Mouse (Mus musculus) CH12.LX (cell line): ENCODE results near the gene Tmx2. TPM values are rescaled to one million over a fixed set of nuclear protein-coding genes. Genes with fewer than 3 reads are reported as not detected.

Experiments
- DNase-seq: peaks from one replicate; pipeline ENCODE4 v3.0.0-alpha.2; 2013; ENCODE audit errors: extremely low read depth
- H3K27ac ChIP-seq: 2 replicates; pipeline ENCODE4 v1.5.1; 2012; ENCODE audit warnings: low read depth, mild to moderate bottlenecking, control low read depth, moderate library complexity; ENCODE audit not compliant: insufficient read depth
- H3K27me3 ChIP-seq: replicated peaks from 2 replicates; pipeline ENCODE3; 2012; ENCODE audit warnings: inconsistent platforms
- H3K36me3 ChIP-seq, 2 experiments: replicated peaks in 1 of 2; 2 replicates each; pipeline versions ENCODE3 to v1.6.1; 2012; ENCODE audit warnings: inconsistent platforms in 1 of 2, low read length in 1 of 2, mild to moderate bottlenecking in 1 of 2, mixed read lengths in 1 of 2, moderate library complexity in 1 of 2; ENCODE audit not compliant: control insufficient read depth in 1 of 2, insufficient read depth in 1 of 2
- H3K4me1 ChIP-seq, 2 experiments: 2 replicates each; pipeline ENCODE4 v1.6.1; 2012; ENCODE audit warnings: inconsistent platforms in 1 of 2, moderate library complexity in 1 of 2; ENCODE audit not compliant: insufficient read depth in 2 of 2, control insufficient read depth in 1 of 2
- H3K4me2 ChIP-seq: 2 replicates; pipeline ENCODE4 v1.6.1; 2012; ENCODE audit warnings: low read depth, mild to moderate bottlenecking, control low read depth; ENCODE audit not compliant: poor library complexity, insufficient read depth, severe bottlenecking
- H3K4me3 ChIP-seq, 3 experiments: fragments of 150-350 bp in 1 of 3; sonication (generic) in 1 of 3; replicated peaks in 1 of 3; 2 replicates each; pipeline versions ENCODE3 to v1.5.1; 2011 to 2012; ENCODE audit warnings: low read depth in 2 of 3, low read length in 2 of 3, mild to moderate bottlenecking in 2 of 3, moderate library complexity in 2 of 3, control low read depth in 1 of 3, improper control_type of control experiment in 1 of 3, inconsistent platforms in 1 of 3, mixed read lengths in 1 of 3; ENCODE audit not compliant: poor library complexity in 1 of 3
- H3K79me2 ChIP-seq: replicated peaks from 2 replicates; pipeline ENCODE4 v1.6.1; 2012; ENCODE audit warnings: mild to moderate bottlenecking, moderate library complexity; ENCODE audit not compliant: control insufficient read depth, poor library complexity, insufficient read depth, severe bottlenecking; ENCODE audit errors: extremely low read depth
- H3K9ac ChIP-seq: 2 replicates; pipeline ENCODE4 v1.6.1; 2012; ENCODE audit warnings: low read depth, mild to moderate bottlenecking, control low read depth, moderate library complexity; ENCODE audit not compliant: insufficient read depth
- H3K9me3 ChIP-seq: replicated peaks from 2 replicates; pipeline ENCODE3; 2012; ENCODE audit warnings: low read length, inconsistent platforms, mixed read lengths
- BHLHE40 ChIP-seq: IDR thresholded peaks from 2 replicates; pipeline ENCODE4 v1.6.1; 2011; ENCODE audit warnings: mild to moderate bottlenecking, low read depth, low read length, improper control_type of control experiment
- CHD1 ChIP-seq: IDR thresholded peaks from 2 replicates; pipeline ENCODE4 v1.6.1; 2012; ENCODE audit warnings: low read depth, low read length, improper control_type of control experiment, inconsistent platforms
- CHD2 ChIP-seq: IDR thresholded peaks from 2 replicates; pipeline ENCODE4 v1.6.1; 2011; ENCODE audit warnings: low read length, improper control_type of control experiment
- CTCF ChIP-seq, 2 experiments: IDR thresholded peaks in 1 of 2; conservative IDR thresholded peaks in 1 of 2; 2 replicates each; pipeline ENCODE4 v1.5.1; 2011 to 2012; ENCODE audit warnings: low read depth in 2 of 2, low read length in 2 of 2, improper control_type of control experiment in 1 of 2, inconsistent platforms in 1 of 2, mild to moderate bottlenecking in 1 of 2, moderate library complexity in 1 of 2
- E2F4 ChIP-seq: IDR thresholded peaks from 2 replicates; pipeline ENCODE4 v1.6.1; 2011; ENCODE audit warnings: low read depth, low read length, improper control_type of control experiment; ENCODE audit not compliant: insufficient replicate concordance
- ELF1 ChIP-seq: IDR thresholded peaks from 2 replicates; pipeline ENCODE4 v1.6.1; 2014; ENCODE audit warnings: low read depth, mild to moderate bottlenecking, inconsistent platforms, low read length, improper control_type of control experiment
- EP300 ChIP-seq: IDR thresholded peaks from 2 replicates; pipeline ENCODE4 v1.6.1; 2011; ENCODE audit warnings: low read length, improper control_type of control experiment
- ETS1 ChIP-seq: conservative IDR thresholded peaks from 2 replicates; pipeline ENCODE4 v1.6.1; 2012; ENCODE audit warnings: low read depth, mild to moderate bottlenecking, inconsistent platforms, low read length, improper control_type of control experiment, moderate library complexity
- GABPA ChIP-seq: IDR thresholded peaks from 2 replicates; pipeline ENCODE4 v1.6.1; 2012; ENCODE audit warnings: low read depth, low read length, improper control_type of control experiment, inconsistent platforms; ENCODE audit not compliant: insufficient replicate concordance
- HCFC1 ChIP-seq: IDR thresholded peaks from 2 replicates; pipeline ENCODE4 v1.6.1; 2012; ENCODE audit warnings: low read depth, mild to moderate bottlenecking, inconsistent platforms, low read length, improper control_type of control experiment
- IRF4 ChIP-seq: IDR thresholded peaks from 2 replicates; pipeline ENCODE4 v1.6.1; 2014; ENCODE audit warnings: low read depth, mild to moderate bottlenecking, inconsistent platforms, low read length, improper control_type of control experiment
- JUN ChIP-seq: IDR thresholded peaks from 2 replicates; pipeline ENCODE4 v1.6.1; 2011; ENCODE audit warnings: low read depth, mild to moderate bottlenecking, low read length, improper control_type of control experiment, moderate library complexity; ENCODE audit not compliant: insufficient read depth
- JUND ChIP-seq: conservative IDR thresholded peaks from 2 replicates; pipeline ENCODE4 v1.6.1; 2011; ENCODE audit warnings: low read depth, low read length, improper control_type of control experiment
- KAT2A ChIP-seq: IDR thresholded peaks from 2 replicates; pipeline ENCODE4 v1.6.1; 2012; ENCODE audit warnings: low read length, improper control_type of control experiment, inconsistent platforms; ENCODE audit not compliant: insufficient replicate concordance
- MAFK ChIP-seq: IDR thresholded peaks from 2 replicates; pipeline ENCODE4 v1.6.1; 2011; ENCODE audit warnings: low read length, improper control_type of control experiment; ENCODE audit not compliant: insufficient replicate concordance
- MAX ChIP-seq: IDR thresholded peaks from 2 replicates; pipeline ENCODE4 v1.6.1; 2011; ENCODE audit warnings: low read length, improper control_type of control experiment
- MAZ ChIP-seq: IDR thresholded peaks from 2 replicates; pipeline ENCODE4 v1.6.1; 2012; ENCODE audit warnings: low read depth, mild to moderate bottlenecking, inconsistent platforms, low read length, improper control_type of control experiment, moderate library complexity
- MEF2A ChIP-seq: IDR thresholded peaks from 2 replicates; pipeline ENCODE4 v1.6.1; 2014; ENCODE audit warnings: low read depth, mild to moderate bottlenecking, inconsistent platforms, low read length, improper control_type of control experiment, borderline replicate concordance
- MXI1 ChIP-seq: IDR thresholded peaks from 2 replicates; pipeline ENCODE4 v1.6.1; 2011; ENCODE audit warnings: mild to moderate bottlenecking, low read depth, low read length, improper control_type of control experiment
- MYC ChIP-seq: IDR thresholded peaks from 2 replicates; pipeline ENCODE4 v1.6.1; 2011; ENCODE audit warnings: low read depth, mild to moderate bottlenecking, improper control_type of control experiment, low read length
- NELFE ChIP-seq: IDR thresholded peaks from 2 replicates; pipeline ENCODE4 v1.6.1; 2011; ENCODE audit warnings: low read depth, low read length, improper control_type of control experiment
- NRF1 ChIP-seq: IDR thresholded peaks from 2 replicates; pipeline ENCODE4 v1.6.1; 2014; ENCODE audit warnings: low read depth, mild to moderate bottlenecking, inconsistent platforms, low read length, improper control_type of control experiment, moderate library complexity
- PAX5 ChIP-seq: IDR thresholded peaks from 2 replicates; pipeline ENCODE4 v1.6.1; 2012; ENCODE audit warnings: low read length, inconsistent platforms, mixed read lengths
- POLR2A ChIP-seq: IDR thresholded peaks from 2 replicates; pipeline ENCODE4 v1.6.1; 2011; ENCODE audit warnings: low read depth, mild to moderate bottlenecking, improper control_type of control experiment, low read length
- POLR2AphosphoS2 ChIP-seq: IDR thresholded peaks from 2 replicates; pipeline ENCODE4 v1.6.1; 2011; ENCODE audit warnings: low read depth, low read length, improper control_type of control experiment
- RAD21 ChIP-seq: IDR thresholded peaks from 2 replicates; pipeline ENCODE4 v1.6.1; 2011; ENCODE audit warnings: low read depth, mild to moderate bottlenecking, low read length, improper control_type of control experiment, moderate library complexity
- RCOR1 ChIP-seq: conservative IDR thresholded peaks from 2 replicates; pipeline ENCODE4 v1.6.1; 2012; ENCODE audit warnings: low read depth, mild to moderate bottlenecking, inconsistent platforms, low read length, improper control_type of control experiment
- SIN3A ChIP-seq: IDR thresholded peaks from 2 replicates; pipeline ENCODE4 v1.6.1; 2012; ENCODE audit warnings: low read length, improper control_type of control experiment, inconsistent platforms
- SMC3 ChIP-seq: IDR thresholded peaks from 2 replicates; pipeline ENCODE4 v1.6.1; 2011; ENCODE audit warnings: low read depth, low read length, improper control_type of control experiment
- TBP ChIP-seq: conservative IDR thresholded peaks from 2 replicates; pipeline ENCODE4 v1.6.1; 2011; ENCODE audit warnings: low read depth, low read length, improper control_type of control experiment
- TCF12 ChIP-seq: IDR thresholded peaks from 2 replicates; pipeline ENCODE4 v1.6.1; 2014; ENCODE audit warnings: low read depth, mild to moderate bottlenecking, inconsistent platforms, low read length, improper control_type of control experiment
- USF1 ChIP-seq: IDR thresholded peaks from 2 replicates; pipeline ENCODE4 v1.6.1; 2014; ENCODE audit warnings: low read depth, mild to moderate bottlenecking, inconsistent platforms, low read length, improper control_type of control experiment
- USF2 ChIP-seq: conservative IDR thresholded peaks from 2 replicates; pipeline ENCODE4 v1.6.1; 2011; ENCODE audit warnings: low read depth, low read length, improper control_type of control experiment
- ZC3H11A ChIP-seq: IDR thresholded peaks from 2 replicates; pipeline ENCODE4 v1.6.1; 2012; ENCODE audit warnings: low read depth, mild to moderate bottlenecking, inconsistent platforms, low read length, improper control_type of control experiment
- ZKSCAN1 ChIP-seq: IDR thresholded peaks from 2 replicates; pipeline ENCODE4 v1.6.1; 2012; ENCODE audit warnings: low read depth, inconsistent platforms, low read length, improper control_type of control experiment, borderline replicate concordance
- ZMIZ1 ChIP-seq: IDR thresholded peaks from 2 replicates; pipeline ENCODE4 v1.6.1; 2012; ENCODE audit warnings: low read depth, mild to moderate bottlenecking, inconsistent platforms, low read length, improper control_type of control experiment
- ZNF384 ChIP-seq: IDR thresholded peaks from 2 replicates; pipeline ENCODE4 v1.6.1; 2012; ENCODE audit warnings: low read depth, low read length, improper control_type of control experiment, inconsistent platforms
- dilution Hi-C: fragments of 300-500 bp; cut with MboI; formaldehyde crosslinking; loops from 2 replicates; pipeline ENCODE4 v1.14.3; 2020; ENCODE audit warnings: low sequenced_read_pairs; ENCODE audit not compliant: extremely low pct_unique_long_range_greater_than_20kb, extremely low pct_ligation_motif_present
- in situ Hi-C: fragments of 300-500 bp; cut with MboI; formaldehyde crosslinking; loops from 3 replicates; pipeline ENCODE4 v1.14.3; 2019; ENCODE audit warnings: low sequenced_read_pairs, low pct_ligation_motif_present, low pct_unique_long_range_greater_than_20kb, mixed read lengths
- polyA plus RNA-seq: library from polyadenylated mRNA; unstranded; fragments of >175 nt; gene quantifications from 2 replicates; pipeline ENCODE4 v1.2.1, GENCODE M21; 2012; ENCODE audit warnings: low read depth; ENCODE audit not compliant: insufficient read length
- total RNA-seq, 2 experiments: library from RNA; depleted of rRNA; stranded (reverse); fragments of 300-350 nt in 1 of 2; fragments of >200 nt in 1 of 2; gene quantifications; 2 replicates each; pipeline ENCODE4 v1.2.3; 2012 to 2014

The Tmx2 gene
- total and polyA plus RNA-seq, 3 experiments, result 68.1 to 76.5 (median 70.4) TPM

DNA sequence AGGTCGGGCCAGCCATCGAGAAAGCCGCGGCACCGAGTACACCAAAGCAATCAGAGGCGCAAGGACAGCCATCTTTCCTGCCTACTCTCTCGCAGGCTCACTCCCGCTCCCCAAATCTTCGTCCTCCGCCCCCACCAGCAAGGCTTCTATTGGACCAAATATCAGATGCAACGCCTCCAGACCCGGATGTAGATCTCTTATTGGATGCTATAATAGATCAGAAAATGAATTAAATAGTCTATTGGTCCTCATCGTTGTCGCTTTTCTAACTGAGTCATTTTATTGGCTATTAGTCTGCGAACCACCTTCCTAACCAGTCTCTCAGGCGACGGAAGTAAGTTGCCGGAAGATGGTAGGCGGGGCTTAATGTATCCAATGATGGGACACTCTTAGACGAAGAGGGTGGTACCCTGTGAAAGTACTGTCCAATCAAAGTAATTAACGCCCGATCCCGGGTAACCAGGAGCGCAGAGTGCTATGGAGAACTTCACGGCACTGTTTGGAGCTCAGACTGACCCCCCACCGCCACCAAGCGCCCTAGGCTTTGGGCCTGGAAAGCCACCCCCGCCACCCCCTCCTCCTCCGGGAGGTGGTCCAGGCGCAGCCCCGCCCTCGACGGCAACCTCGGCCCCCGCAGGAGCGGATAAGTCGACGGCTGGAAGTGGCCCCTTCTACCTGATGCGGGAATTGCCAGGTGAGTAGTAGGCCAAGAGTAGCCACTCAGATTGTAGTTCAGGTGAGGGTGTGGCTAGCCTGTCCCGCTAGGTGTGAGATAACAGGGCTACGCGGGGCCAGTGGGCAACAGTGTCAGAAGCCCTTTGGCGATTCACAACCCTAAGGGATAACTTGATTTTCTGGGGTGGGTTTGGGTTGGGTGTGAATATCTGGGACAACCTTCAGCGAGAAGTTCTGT, 716 bp downstream of the Tmx2 start, which contains the start of the genes Gm28635 and Med19:
TSS of gene Gm28635 (minus strand) at position 74 of the 913 bp plus-strand sequence.
TSS of gene Med19 (plus strand) at position 435 of the 913 bp plus-strand sequence.
- Histone ChIP-seq H3K27ac (peak within 1 kb of the TSS; percentile 64), H3K4me1 (peaks cover 0 to 26% of the 10 kb centered on the region in 2 experiments; a peak in 2 of 4 replicates), H3K4me2 (peak within 1 kb of the TSS; percentile 96), H3K79me2 (peaks cover 27% of the 10 kb centered on the region), H3K9me3 (no peaks in the 10 kb centered on the region), H3K4me3 (peak within 1 kb of the TSS; percentile 95 to 99 (median 96)), H3K27me3 (no peaks in the 10 kb centered on the region), H3K9ac (peak within 1 kb of the TSS; percentile 75), H3K36me3 (peaks cover 20 to 47% of the 10 kb centered on the region in 2 experiments)
- DNase-seq, result peak; percentile 99
- dilution Hi-C loops, result no loop called here
- in situ Hi-C loops, result no loop called here
- TF ChIP-seq MAZ, result peak; percentile 92
- TF ChIP-seq EP300, result no peak
- TF ChIP-seq BHLHE40, result no peak
- TF ChIP-seq ETS1, result no peak
- peak; percentile 47; the same call in 1 of the 2 replicates for TF ChIP-seq TBP
- TF ChIP-seq KAT2A, result peak; percentile 81; the same call in 1 of the 2 replicates
- peak; percentile 50; the same call in 1 of the 2 replicates for TF ChIP-seq E2F4
- no peak for TF ChIP-seq JUN
- no peak for TF ChIP-seq USF2
- peak; percentile 36 for TF ChIP-seq TCF12
- TF ChIP-seq ZC3H11A, result no peak
- no peak for TF ChIP-seq USF1
- TF ChIP-seq ELF1, result peak; percentile 94
- TF ChIP-seq SMC3, result no peak
- no peak for TF ChIP-seq ZMIZ1
- TF ChIP-seq MYC, result no peak
- TF ChIP-seq ZKSCAN1, result no peak
- no peak for TF ChIP-seq POLR2AphosphoS2
- peak; percentile 13; the same call in 1 of the 2 replicates for TF ChIP-seq IRF4
- no peak for TF ChIP-seq GABPA
- peak; percentile 12; the same call in 1 of the 2 replicates for TF ChIP-seq MXI1
- peak; percentile 44; the same call in 1 of the 2 replicates for TF ChIP-seq NRF1
- TF ChIP-seq MAFK, result no peak
- peak; percentile 85 for TF ChIP-seq HCFC1
- no peak for TF ChIP-seq CTCF (conservative IDR thresholded peaks at IDR 0.05 in 1 of 2, IDR thresholded peaks at IDR 0.05 in 1 of 2; ENCODE audit: low read depth in 2 of 2, low read length in 2 of 2)
- no peak for TF ChIP-seq ZNF384
- 0 out of 2 replicates have a peak, but pooled peaks have one; percentile 2 for TF ChIP-seq CHD1
- TF ChIP-seq JUND, result 0 out of 2 replicates have a peak, but pooled peaks have one; percentile 2
- TF ChIP-seq RAD21, result no peak
- TF ChIP-seq RCOR1, result no peak
- no peak for TF ChIP-seq PAX5
- TF ChIP-seq MAX, result 0 out of 2 replicates have a peak, but pooled peaks have one; percentile 1
- TF ChIP-seq NELFE, result peak; percentile 66; the same call in 1 of the 2 replicates
- no peak; the same call in 1 of the 2 replicates for TF ChIP-seq MEF2A
- TF ChIP-seq CHD2, result peak; percentile 97
- TF ChIP-seq SIN3A, result peak; percentile 53; the same call in 1 of the 2 replicates
- peak; percentile 61; the same call in 1 of the 2 replicates for TF ChIP-seq POLR2A
